Mouse (Mus musculus) monocyte, adult 2 months (primary cell): ENCODE measurements at regions not wholly inside any gene's neighbourhood (a gene's known extent, or its start where the extent isn't known, plus 50 kb on each side); places are given as distances from the start of the nearest gene placed in this dataset.

Experiments
- DNase-seq, 2 experiments: peaks; one replicate each; pipeline ENCODE4 v3.0.0; 2022; ENCODE audit warnings: low spot score in 2 of 2, low read depth in 1 of 2

DNA sequence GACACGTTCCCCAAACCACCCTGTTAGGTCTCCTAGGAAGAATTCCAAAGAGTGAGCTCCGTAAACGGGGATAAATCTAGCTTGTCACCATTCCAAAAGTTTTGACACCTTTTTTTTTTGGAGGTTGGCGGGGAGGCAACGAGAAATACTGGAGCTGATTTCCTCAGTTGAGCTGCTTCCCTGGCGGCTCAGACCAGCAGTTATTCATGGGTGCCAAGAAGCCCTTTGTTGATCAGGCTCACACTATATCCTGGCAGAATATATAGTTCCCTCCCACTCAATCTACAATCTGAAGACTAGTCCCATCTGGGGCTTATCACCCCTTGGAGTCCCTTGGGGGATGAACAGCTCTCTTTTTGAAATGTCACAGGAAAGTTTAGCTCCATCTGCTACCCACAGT, 77.5 kb upstream of the Tiam2 start:
- DNase-seq: no peak

DNA sequence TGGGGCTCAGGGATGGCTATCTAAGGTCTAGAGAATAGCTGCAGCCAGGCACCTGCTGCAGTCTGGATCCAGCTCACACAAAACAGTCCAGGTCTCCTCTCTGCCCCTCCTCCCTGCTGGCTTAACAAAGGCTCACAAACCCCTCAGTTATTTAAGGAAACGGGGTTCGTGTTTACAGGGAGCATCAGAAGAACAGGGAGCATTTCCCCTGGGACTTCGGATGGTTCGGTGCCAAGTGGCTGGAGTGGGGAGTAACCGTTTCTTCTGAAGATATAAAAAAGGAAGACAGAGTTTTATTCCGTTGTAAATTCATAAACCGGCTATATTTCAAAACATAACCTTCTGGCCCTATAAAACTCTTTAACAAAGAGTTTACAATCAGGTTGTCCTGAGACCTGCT, 77.1 kb upstream of the Tiam2 start:
- DNase-seq: no peak

DNA sequence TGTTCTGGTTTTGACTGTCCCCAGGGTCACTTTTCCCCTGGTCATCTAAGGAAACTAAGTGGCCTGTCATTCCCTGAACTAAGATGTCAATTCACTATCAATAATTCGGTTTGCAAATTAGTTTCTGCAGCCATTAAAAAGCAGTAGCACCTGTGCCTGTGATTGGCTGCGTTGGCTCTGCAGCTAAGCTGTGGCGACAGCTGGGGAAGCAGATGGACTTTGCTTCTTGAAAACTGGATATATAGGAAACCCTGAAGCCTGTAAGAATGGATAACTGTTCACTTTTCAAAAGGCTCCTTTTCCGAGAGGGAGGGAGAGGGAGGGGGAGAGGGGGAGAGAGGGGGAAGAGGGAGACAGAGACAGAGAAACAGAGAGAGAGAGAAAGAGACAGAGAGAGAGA, 75.2 kb upstream of the Tiam2 start:
- DNase-seq: no peak

DNA sequence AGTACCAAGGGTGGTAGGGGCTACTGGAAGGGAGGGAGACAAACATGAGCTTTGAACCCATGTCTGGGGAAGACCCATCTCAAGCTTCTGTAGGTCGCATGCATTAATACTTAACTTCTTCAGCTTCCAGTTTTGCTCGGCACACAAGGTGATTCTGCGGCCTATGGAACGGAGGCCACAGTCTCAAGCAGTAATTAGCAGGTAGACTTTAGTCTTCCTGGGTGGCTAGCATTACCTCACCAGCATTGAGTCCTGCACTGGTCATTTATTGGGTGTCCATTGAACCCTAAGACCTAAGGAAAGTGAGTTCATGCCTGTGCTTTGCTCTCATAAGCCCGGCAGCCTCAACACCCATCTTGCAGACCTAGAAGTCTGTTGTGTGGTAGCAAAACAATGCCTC, 74.4 kb upstream of the Tiam2 start:
- DNase-seq: no peak

DNA sequence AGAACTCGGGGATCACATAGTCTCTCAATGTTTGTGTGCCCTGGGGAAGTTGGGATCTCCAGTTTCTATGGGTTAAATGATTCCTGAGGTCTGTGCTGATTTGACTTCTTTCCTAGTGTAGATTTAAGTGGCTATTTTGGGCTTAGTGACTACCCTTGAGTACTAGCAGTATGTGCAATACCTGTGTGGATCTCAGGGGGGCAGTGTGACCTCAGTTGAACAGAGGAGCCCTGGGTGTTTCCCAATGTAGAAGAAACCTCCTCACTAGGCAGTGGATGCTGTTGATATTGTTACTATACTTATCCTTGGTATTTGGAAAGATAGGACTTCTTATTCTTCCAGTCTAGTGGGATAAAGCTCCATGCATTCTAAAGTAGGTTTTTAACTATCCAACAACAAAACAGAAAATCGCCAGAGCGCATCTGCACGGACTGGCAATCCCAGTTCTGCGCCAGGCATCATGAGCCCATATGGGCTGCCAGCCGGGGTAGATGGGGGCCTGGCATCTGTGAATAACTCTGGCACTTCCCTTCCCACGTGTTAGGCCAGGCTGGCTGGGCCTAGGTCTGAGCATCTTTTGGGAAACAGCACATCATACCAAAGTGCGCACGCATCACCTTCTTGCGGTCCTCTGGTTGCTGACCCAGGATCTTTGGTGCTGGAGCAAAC, 72.7 kb upstream of the Tiam2 start:
- DNase-seq: no peak

DNA sequence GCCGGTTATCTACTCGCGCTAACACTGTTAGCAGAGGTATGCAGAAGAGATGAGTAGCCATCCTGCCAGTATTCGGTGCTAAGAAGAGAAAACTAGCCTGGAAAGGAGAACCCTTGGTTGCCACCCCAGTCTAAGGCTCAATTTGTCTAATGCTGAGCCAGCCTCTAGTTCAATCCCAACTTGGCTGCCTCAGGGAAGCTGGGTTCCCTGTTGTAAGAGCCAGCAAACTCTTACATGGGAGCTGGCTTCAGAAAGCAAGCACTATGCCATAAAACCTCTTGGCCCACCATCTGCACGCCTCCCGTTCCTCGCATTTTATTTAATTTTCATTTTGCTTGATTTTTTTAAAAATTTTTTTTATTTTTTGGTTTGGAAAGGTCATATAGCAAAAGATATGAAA, 69.6 kb upstream of the Tiam2 start:
- DNase-seq: no peak

DNA sequence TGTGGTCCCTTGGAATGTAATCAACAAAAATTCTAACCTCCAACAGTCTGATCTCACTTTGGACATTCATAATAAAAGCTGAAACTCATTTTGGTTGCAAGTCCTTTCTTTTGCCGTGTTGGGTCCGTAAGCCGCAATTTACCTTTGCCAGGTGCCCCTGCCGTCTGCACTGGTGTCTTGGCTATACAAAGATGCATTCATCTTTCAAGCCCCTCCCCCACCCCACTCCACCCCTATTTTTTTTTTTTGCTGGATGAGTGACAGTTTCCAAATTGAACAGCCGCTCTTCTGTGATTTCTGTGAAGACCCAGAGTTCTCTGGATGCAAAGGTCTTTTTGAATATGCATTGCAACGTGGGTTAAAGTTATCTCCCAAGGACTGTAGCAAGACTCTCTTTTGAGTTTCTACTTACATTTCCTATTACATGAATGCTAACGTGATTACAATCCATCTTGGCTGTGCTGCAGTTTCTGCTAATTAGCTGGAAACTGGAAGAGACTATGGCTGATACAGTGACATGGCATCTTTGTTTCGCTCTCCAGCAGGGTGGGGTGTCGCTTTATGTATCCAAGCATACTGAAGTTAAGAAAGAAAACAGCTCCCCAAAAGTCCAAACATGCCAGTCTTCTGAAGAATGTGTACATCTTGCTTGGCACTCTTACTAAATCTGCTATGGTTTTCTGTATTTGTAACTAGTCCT, 67.4 kb upstream of the Tiam2 start:
- DNase-seq: no peak

DNA sequence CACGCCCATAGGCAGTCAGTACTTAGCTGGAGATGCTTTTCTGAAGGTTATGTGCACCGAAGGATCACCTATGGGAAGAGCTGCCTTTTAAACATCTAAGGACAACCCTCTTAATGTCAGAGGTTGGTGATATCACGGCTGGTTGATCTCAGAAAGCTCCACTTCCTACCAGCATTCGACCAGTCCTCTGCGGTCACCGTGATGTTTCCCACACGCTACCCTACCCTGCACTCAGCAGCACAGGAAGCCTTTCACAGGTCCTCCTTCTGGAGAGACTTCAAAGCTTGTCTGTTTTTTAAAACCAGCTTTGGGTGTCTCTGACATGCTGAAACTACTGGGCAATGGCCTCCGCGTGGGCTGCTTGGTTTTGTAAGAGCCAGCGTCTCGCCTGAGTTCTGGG, 65.6 kb upstream of the Tiam2 start:
- no peak for DNase-seq

DNA sequence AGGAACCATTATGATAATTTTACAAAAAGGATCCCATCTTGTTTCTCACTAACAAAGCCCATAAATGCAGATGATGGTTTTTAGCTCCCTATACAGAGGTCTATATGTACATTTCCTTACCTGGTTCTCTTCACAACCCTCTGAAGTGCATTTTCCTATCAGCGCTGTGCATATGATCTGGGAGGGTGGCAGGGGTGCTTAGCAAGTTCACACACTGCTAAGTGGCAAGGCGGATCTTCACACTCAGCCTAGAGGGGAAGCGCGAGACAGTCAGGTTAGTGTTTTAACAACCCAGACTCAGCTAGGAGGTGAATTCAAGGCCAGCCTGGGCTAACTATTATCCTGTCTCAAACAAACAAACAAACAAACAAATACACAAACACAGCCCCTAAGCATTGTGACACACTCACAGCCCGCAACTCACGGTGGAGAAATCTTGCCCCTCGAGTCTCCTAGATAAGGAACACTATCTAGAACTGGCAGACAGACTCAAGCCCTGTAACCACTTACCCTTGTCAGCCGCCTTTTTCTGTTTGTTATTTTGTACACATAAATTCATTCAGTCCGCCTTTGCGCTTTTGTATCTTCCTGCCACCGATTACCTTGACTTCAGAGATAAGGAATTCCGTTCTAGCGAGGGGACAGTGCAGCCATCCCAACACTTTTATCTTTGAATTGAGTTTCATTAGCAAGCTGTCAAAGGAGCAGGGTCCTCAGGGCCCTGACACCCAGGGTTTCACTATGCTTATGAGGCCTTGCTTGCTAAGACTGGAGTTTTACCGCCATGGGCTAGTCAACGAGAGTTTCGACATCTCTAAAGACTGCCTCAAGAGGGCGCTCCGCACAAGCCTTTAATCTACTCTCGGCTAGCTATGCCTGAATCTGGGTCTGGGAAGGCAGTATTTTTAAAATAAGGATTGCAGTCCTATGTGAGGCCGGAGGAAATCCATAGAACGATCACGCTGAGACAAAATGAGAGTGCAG, 53.0 kb upstream of the Tiam2 start:
- DNase-seq: peak; percentile 13 to 41

DNA sequence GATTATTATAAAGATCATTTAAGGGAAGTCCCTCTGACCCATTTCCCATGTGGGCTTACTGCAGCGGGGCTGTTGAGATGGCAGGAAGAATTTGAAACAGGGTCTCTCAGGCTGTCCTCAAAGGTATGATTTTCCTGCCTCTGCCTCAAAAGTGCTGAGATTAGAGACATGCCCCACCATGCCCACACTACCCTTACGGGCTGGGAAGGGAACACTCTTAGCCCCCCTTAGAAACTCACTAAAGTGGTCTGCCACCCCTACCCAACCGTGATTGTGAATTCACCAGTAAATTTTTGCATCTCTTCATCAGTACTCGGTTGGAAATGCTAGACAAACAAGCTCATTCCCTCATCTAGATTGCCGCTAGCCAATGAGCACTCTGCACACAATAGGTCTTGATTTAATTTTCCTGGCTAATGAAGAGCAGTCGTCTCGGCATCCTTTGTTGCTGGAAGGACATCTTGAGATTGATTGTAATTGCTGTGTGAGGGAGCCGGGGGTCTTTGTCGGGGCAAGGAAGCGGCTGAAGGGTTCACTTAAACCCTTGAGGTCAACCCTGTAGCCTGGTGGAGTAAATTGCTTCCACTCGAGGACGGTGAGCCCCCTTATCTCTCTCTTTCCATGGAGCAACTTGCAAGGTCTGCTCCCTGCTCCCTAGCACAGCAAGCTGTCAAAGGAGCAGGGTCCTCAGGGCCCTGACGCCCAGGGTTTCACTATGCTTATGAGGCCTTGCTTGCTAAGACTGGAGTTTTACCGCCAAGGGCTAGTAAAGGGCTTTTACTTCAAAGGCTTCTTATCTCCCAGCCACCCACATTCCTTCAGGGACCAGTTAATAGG, 51.7 kb upstream of the Tiam2 start:
- no peak for DNase-seq
